Mouse (Mus musculus) thymus, adult 2 months (tissue): ENCODE measurements around the gene Egfr.

Source experiments
- CTCF ChIP-seq: fragments of 200-500 bp; IDR thresholded peaks from 2 replicates; pipeline ENCODE4 v1.5.1; 2012; ENCODE audit warnings: mild to moderate bottlenecking, control low read depth, low read length, moderate library complexity, borderline replicate concordance; ENCODE audit not compliant: control insufficient read depth, poor library complexity, insufficient read depth; ENCODE audit errors: extremely low read depth
- POLR2A ChIP-seq: fragments of 200-500 bp; IDR thresholded peaks from 2 replicates; pipeline ENCODE4 v1.6.1; 2012; ENCODE audit warnings: mild to moderate bottlenecking, low read length, control low read depth, moderate library complexity; ENCODE audit not compliant: control insufficient read depth, poor library complexity, insufficient read depth; ENCODE audit errors: extremely low read depth

DNA sequence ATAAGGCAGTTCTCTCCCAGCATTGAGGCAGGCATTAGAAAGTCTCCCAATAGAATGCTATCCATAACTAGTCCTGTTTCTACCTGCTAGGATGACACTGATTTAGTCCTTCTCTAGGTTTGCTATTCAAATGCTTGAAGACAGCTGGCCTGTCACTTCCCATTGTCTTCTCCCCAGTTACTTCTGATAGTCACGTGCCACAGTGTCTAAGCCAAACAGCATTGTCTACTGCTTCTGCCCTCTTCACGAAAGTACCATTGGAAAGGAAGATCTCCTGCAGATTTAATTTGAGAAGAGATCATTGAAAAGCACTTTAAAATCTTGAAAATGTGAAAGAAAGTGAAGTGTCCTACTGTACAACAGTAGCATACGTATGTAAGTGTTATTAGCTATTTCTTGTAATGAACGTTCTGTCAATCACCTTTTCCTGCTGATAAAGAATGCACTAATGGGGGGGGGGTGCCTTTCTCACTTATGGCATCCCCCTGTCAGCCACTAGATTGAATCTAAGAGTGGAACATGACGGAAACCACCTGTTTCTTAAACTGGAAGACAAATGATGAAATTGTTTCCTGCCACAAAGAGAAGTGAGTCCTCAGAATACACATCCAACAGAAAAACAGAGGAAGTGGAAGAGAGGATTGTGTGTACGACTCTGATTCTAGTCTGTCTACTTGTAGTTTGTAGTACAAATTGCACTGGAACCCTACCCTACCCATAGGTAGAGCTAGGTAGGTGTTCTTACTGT is 204.3 kb downstream of the Egfr start:
- TF ChIP-seq CTCF (no peak), POLR2A (no peak)
